Mouse (Mus musculus) small intestine, adult 2 months (tissue): ENCODE measurements around the gene Pdxp.

Experiments used
- CTCF ChIP-seq: fragments of 200-500 bp; IDR thresholded peaks from 2 replicates; pipeline ENCODE4 v1.5.1; 2012; ENCODE audit warnings: low read depth, mild to moderate bottlenecking, control low read depth, inconsistent platforms, low read length, moderate library complexity, mixed read lengths; ENCODE audit not compliant: insufficient replicate concordance, insufficient read length; ENCODE audit errors: extremely low read depth
- POLR2A ChIP-seq: fragments of 200-500 bp; IDR thresholded peaks from 2 replicates; pipeline ENCODE4 v1.6.1; 2012; ENCODE audit warnings: low read depth, mild to moderate bottlenecking, control low read depth, inconsistent platforms, low read length, moderate library complexity

DNA sequence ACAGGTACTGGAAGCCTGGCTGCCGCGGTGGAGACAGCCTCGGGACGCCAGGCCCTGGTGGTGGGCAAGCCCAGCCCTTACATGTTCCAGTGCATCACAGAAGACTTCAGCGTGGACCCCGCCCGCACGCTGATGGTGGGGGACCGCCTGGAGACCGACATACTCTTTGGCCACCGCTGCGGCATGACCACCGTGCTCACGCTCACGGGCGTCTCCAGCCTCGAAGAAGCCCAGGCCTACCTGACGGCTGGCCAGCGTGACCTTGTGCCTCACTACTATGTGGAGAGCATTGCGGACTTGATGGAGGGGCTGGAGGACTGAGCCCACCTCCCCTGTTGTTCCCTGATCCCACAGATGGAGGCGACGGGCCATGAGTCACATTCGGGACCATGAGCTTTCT, 4.4 kb downstream of the Pdxp start:
- no peak for TF ChIP-seq CTCF
- TF ChIP-seq POLR2A: no peak
